Mouse (Mus musculus) hindlimb bud, embryonic 11.5 days (tissue): Measurements from ENCODE around the gene Zfp809.

Source experiments
- DNase-seq: peaks from one replicate; pipeline ENCODE4 v3.0.0-alpha.2; 2012; ENCODE audit warnings: low read depth, low spot score; ENCODE audit errors: extremely low spot score

Gene Zfp809

DNA sequence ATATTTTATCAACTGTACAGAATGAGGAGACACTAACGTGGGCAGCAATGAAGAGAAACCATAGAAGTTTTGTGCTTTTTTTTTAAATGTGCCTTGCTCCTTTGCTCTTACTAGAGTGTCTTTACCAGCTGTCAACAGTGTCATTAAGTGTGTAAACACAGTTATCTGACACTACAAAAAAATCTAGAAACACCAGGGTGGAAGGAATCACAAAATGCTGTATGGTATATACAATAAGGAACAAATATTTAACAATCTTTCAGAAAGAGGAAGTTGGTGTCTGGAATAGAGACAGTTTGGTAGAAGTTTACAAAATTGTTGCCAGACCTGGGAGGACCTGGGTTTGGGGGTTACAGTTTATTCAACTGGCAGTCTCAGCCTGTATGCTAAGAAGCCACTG, 36.1 kb downstream of the Zfp809 start:
- no peak for DNase-seq

DNA sequence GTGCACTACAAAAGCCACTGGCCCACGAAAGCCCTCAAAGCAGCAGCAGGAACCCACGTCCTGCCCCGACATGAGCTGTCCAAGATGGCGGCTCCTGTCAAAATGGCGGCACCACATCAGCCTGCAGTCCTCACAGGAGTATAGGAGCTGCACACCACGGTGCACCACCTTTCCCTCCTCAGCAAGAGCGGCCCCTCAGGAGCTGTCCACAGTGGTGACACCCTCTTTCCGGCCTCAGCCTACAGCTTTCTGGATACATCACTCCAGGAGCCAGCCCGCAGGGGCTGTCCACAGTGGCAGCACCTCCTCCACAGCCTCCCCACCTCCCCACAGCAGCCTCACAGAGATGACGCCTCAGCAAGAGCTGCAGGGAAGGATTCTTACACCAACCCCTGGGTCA, 37.1 kb downstream of the Zfp809 start:
- DNase-seq: no peak

DNA sequence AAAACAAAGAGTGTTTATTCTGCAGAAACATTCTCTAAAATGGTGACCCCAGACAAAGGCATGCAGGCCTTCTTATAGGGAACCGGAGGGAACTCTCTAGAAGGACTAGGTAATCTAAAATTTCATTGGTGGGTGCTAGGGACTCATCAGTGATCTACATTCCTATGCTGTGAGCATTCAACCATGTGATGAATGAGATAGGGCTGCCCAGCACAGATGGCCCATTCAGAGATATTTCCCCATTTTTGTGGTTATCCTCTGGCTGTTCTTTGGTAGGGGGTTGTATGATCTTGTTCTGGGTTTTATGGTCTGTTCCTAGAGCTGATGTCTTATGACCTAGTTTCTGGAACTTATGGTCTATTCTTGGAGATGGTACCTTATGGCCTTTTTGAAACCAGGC, 43.4 kb downstream of the Zfp809 start:
- DNase-seq: no peak

DNA sequence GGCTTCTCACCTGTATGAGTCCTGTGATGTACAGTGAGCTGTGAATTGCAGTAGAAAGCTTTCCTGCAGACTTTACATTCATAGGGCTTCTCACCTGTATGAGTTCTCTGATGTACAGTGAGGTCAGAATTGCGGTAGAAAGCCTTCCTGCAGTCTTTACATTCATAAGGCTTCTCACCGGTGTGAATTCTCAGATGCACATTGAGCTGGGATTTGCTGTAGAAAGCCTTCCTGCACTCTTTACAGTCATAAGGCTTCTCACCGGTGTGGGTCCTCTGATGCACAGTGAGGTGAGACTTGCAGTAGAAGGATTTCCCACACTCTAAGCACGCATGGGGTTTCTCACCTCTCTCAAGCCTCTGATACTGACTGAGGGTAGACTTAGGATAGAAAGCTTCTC, 53.2 kb downstream of the Zfp809 start:
- DNase-seq: no peak
